Comparison of ENCODE assay signal across 8 mouse cellular contexts in genomic region chr6:29388052-29388518, GRCm38 (mm10). TPM values are rescaled to one million over a fixed set of nuclear protein-coding genes. Genes with fewer than 3 reads are reported as not detected.
DNase-seq lines count a peak whose midpoint lies in the region; ATAC-seq lines count a peak whose summit lies in the region.

Gene Opn1sw, minus strand, starts transcription at chr6:29388468.

- no peak within 1 kb of the TSS for H3K27ac ChIP-seq in hindbrain, embryonic 14.5 days
- no peak within 1 kb of the TSS for H3K27ac ChIP-seq in liver, embryonic 13.5 days
- peak within 1 kb of the TSS; percentile 87 for H3K27ac ChIP-seq in stomach, embryonic 16.5 days (ENCODE audit: low read length)

- no peak; the same call in 1 of the 2 replicates for ATAC-seq in hindbrain, embryonic 14.5 days (ENCODE audit: low FRiP score)
- ATAC-seq in liver, embryonic 13.5 days (ENCODE audit: low read depth): peak; percentile 89
- ATAC-seq in stomach, embryonic 16.5 days (ENCODE audit: insufficient read depth, low FRiP score): peak; percentile 82

- H3K27me3 ChIP-seq in hindbrain, embryonic 14.5 days (ENCODE audit: control insufficient read depth, insufficient read depth, low read length): 0 out of 2 replicates have a peak, but pooled peaks cover 8% of the 10 kb centered on the region
- peaks cover 42% of the 10 kb centered on the region for H3K27me3 ChIP-seq in liver, embryonic 13.5 days
- H3K27me3 ChIP-seq in stomach, embryonic 16.5 days (ENCODE audit: control insufficient read depth, insufficient read depth, low read length): no peaks in the 10 kb centered on the region

- H3K4me3 ChIP-seq in hindbrain, embryonic 14.5 days (replicated peaks; ENCODE audit: low read length): no peak within 1 kb of the TSS
- H3K4me3 ChIP-seq in liver, embryonic 13.5 days (replicated peaks): peak within 1 kb of the TSS; percentile 47
- peak within 1 kb of the TSS; percentile 50 for H3K4me3 ChIP-seq in stomach, embryonic 16.5 days (replicated peaks; ENCODE audit: low read length)

- no peaks in the 10 kb centered on the region for H3K9me3 ChIP-seq in hindbrain, embryonic 14.5 days (ENCODE audit: control insufficient read depth, low read length)
- H3K9me3 ChIP-seq in liver, embryonic 13.5 days (replicated peaks): no peaks in the 10 kb centered on the region
- H3K9me3 ChIP-seq in stomach, embryonic 16.5 days (replicated peaks; ENCODE audit: control insufficient read depth, low read length): no peaks in the 10 kb centered on the region

- H3K9ac ChIP-seq in hindbrain, embryonic 14.5 days: no peak within 1 kb of the TSS
- H3K9ac ChIP-seq in liver, embryonic 13.5 days: peak within 1 kb of the TSS; percentile 44; the same call in 1 of the 2 replicates
- peak within 1 kb of the TSS; percentile 60 for H3K9ac ChIP-seq in stomach, embryonic 16.5 days (ENCODE audit: low read length)

- H3K4me1 ChIP-seq in hindbrain, embryonic 14.5 days (replicated peaks; ENCODE audit: control insufficient read depth, insufficient read depth, low read length): 0 out of 2 replicates have a peak, but pooled peaks cover 4% of the 10 kb centered on the region
- H3K4me1 ChIP-seq in liver, embryonic 13.5 days (replicated peaks): peaks cover 29% of the 10 kb centered on the region
- H3K4me1 ChIP-seq in stomach, embryonic 16.5 days (ENCODE audit: control insufficient read depth, insufficient read depth, low read length): peaks cover 4% of the 10 kb centered on the region; the same call in 1 of the 2 replicates

- peak within 1 kb of the TSS; percentile 23; the same call in 1 of the 2 replicates for H3K4me2 ChIP-seq in hindbrain, embryonic 14.5 days (replicated peaks)
- peak within 1 kb of the TSS; percentile 58 for H3K4me2 ChIP-seq in liver, embryonic 13.5 days
- peak within 1 kb of the TSS; percentile 67 for H3K4me2 ChIP-seq in stomach, embryonic 16.5 days (ENCODE audit: low read depth, low read length)

- 6% methylated on average over 12 of the region's 12 CpGs for WGBS in hindbrain, embryonic 14.5 days
- WGBS in liver, embryonic 13.5 days (ENCODE audit: insufficient replicate concordance): 4% methylated on average over 12 of the region's 12 CpGs
- 3% methylated on average over 12 of the region's 12 CpGs for WGBS in stomach, embryonic 16.5 days

- no peaks in the 10 kb centered on the region for H3K36me3 ChIP-seq in hindbrain, embryonic 14.5 days (replicated peaks; ENCODE audit: control insufficient read depth, insufficient read depth)
- no peaks in the 10 kb centered on the region for H3K36me3 ChIP-seq in liver, embryonic 13.5 days
- no peaks in the 10 kb centered on the region for H3K36me3 ChIP-seq in stomach, embryonic 16.5 days (ENCODE audit: control insufficient read depth, insufficient read depth, low read length)

- DNase-seq in adrenal gland, postnatal 36 days: peak; percentile 6 to 50
- no peak for DNase-seq in adrenal gland, postnatal 25 days
- DNase-seq in 3134 (ENCODE audit: extremely low read depth, insufficient read length, low spot score): peak; percentile 86
- peak; percentile 77 for DNase-seq in embryo, embryonic 10.5 days (ENCODE audit: low spot score)
- no peak for DNase-seq in hindbrain, embryonic 14.5 days (ENCODE audit: low spot score)
- DNase-seq in liver, embryonic 13.5 days: peak; percentile 36
- no peak for DNase-seq in frontal cortex, adult 2 months (ENCODE audit: extremely low spot score in 1 of 2, low spot score in 1 of 2)

RNA-seq across cellular contexts. Expression of gene Opn1sw, which starts in this region (rescaled TPM):
- not detected for total RNA-seq in adrenal gland, postnatal 36 days (2021)
- 0.12 TPM in 1 of 2 replicates, not detected in the other for total RNA-seq in adrenal gland, postnatal 25 days (2021)
- polyA plus RNA-seq in hindbrain, embryonic 14.5 days (2014; fragmentation: Nextera tagmentation; extraction: Ambion mirVana): 0.46 and 0.48 TPM in 2 replicates
- 0.10 TPM in 1 of 2 replicates, not detected in the other for polyA plus RNA-seq in liver, embryonic 13.5 days (2015; fragmentation: Nextera tagmentation; extraction: Ambion mirVana)
- 0.86 and 1.1 TPM in 2 replicates for polyA plus RNA-seq in stomach, embryonic 16.5 days (2015; fragmentation: Nextera tagmentation; extraction: Ambion mirVana)
- 0.10 and 0.59 TPM in 2 replicates for polyA plus RNA-seq in frontal cortex, adult 2 months (2012; rRNA removed)

Comparison
In these comparisons a context has a peak if more than half of its experiments do, and no peak if none do; other contexts are left out.
1. Peak in DNase-seq in adrenal gland, postnatal 36 days; RNA of the gene not detected or under 1 TPM.
2. Peak in DNase-seq, ATAC-seq, H3K4me3 ChIP-seq, H3K9ac ChIP-seq and H3K4me2 ChIP-seq in liver, embryonic 13.5 days; RNA of the gene not detected or under 1 TPM.
3. DNase-seq: peak in 3134 (single experiment) and embryo, embryonic 10.5 days (single experiment); none in adrenal gland, postnatal 25 days (single experiment), hindbrain, embryonic 14.5 days (single experiment) and frontal cortex, adult 2 months (0 of 2).
4. Peak in every context shown above with its lines, with median percentiles within 50 percentile points of each other: H3K4me2 ChIP-seq.